In the genomic region with DNA sequence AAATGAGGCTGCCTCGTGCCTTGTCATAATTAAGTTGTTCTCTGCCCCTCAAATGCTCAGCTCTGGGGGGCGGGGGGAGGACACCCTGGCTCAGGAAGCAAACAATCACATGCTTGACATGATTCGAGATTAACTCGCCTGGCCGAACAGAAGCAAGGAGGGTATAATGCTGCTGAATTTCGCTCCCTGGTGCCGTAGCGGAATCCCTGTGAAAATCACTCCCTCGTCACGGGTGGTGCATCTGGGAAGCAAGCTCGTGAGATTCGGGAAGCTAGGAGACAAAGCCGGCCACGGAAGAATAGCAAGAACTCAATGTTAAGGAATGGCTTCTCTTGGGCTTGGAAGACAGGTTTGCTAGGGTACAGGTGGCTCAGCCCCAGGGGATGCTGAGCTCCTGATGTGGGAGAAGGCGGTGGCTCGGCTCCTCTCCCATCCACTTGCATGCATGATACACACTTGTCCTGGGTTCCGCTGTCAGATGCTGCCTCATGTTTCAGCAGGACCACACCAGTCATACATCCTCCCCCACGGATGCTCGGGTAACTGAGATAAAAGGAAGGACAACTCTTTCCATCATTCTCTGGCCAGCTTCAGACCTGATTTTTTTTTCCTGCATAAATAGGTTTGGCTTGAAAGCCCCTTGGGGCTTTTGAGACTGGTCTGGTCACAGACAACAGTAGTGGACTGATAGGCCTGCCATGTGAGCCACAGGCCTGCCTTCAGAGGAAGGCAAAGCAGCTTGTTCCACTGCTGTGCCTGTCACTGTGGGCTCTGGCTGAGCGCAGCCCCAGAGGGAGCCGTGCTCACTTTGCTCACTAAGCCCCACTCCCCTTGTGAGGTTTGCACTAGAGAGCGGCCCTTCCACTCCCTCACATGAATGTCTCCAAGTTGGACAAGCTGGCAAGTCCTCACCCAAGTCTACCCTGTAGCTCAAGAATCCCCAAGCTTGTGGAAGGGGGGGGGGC, we compare ENCODE assay signal across 13 mouse cellular contexts.
A peak's percentile ranks its signal among the peaks of the same experiment; 100 is the strongest.
DNase-seq lines count a peak whose midpoint lies in the region; ATAC-seq lines count a peak whose summit lies in the region.
"Had no signal": no experiment of that assay in that cellular context is flagged by ENCODE, and none has a peak within 500 bp of the region (broad histone marks: within the 10 kb centered on the region; RNA-seq: fewer than 3 reads in every experiment).

No protein-coding gene starts in this region.

- 0 out of 2 replicates have a peak overlapping the region, but pooled peaks have one; percentile 15 for H3K9ac ChIP-seq in hindbrain, embryonic 16.5 days (ENCODE audit: low read depth, low read length)
- H3K9ac ChIP-seq: limb, embryonic 15.5 days had no signal

- H3K27ac ChIP-seq in hindbrain, embryonic 16.5 days (ENCODE audit: low read depth, low read length) = no peak overlapping the region; the same call in 1 of the 2 replicates
- H3K27ac ChIP-seq: limb, embryonic 15.5 days had no signal

- ATAC-seq in hindbrain, embryonic 16.5 days = peak; percentile 41
- ATAC-seq in erythroblast, adult 5-6 weeks (replicated peaks; ENCODE audit: low FRiP score, poor library complexity, severe bottlenecking) = no peak

- peak; percentile 28 for DNase-seq in cerebellum, adult 9-10 months
- no peak for DNase-seq in cerebellum, adult 9-11 months
- peak; percentile 36 for DNase-seq in testis, postnatal 10 days (ENCODE audit: low spot score)
- DNase-seq in testis, postnatal 14 days (ENCODE audit: low spot score) = no peak
- no peak for DNase-seq in gastrocnemius, postnatal 14 days
- DNase-seq in left cerebral cortex, adult 9 months (ENCODE audit: low spot score in 2 of 2) = no peak
- DNase-seq: gastrocnemius, postnatal 36 days; heart, postnatal 36 days; lung, postnatal 36 days; thymus, postnatal 36 days had no signal

- WGBS in hindbrain, embryonic 16.5 days = 37% methylated on average over 22 of the region's 22 CpGs

- H3K4me3 ChIP-seq in hindbrain, embryonic 16.5 days (ENCODE audit: low read length) = no peak overlapping the region
- H3K4me3 ChIP-seq: limb, embryonic 15.5 days had no signal

- H3K27me3 ChIP-seq in hindbrain, embryonic 16.5 days (replicated peaks; ENCODE audit: control insufficient read depth, insufficient read depth, low read length) = no peaks in the 10 kb centered on the region
- H3K27me3 ChIP-seq: limb, embryonic 15.5 days had no signal

- no peaks in the 10 kb centered on the region for H3K9me3 ChIP-seq in hindbrain, embryonic 16.5 days (ENCODE audit: control insufficient read depth, low read length)
- H3K9me3 ChIP-seq: limb, embryonic 15.5 days had no signal

- intact Hi-C loops in gastrocnemius, postnatal 14 days (cut with DNase I; ENCODE audit: low total_unique reads) = loop anchor here (5.0 to 10.0 kb wide), 3 partner anchors 279 to 659 kb away; no protein-coding TSS in a partner anchor

- H3K4me1 ChIP-seq in hindbrain, embryonic 16.5 days (ENCODE audit: control insufficient read depth, insufficient read depth, low read depth, low read length) = peaks cover 11% of the 10 kb centered on the region

- no peaks in the 10 kb centered on the region for H3K36me3 ChIP-seq in hindbrain, embryonic 16.5 days (ENCODE audit: control insufficient read depth, insufficient read depth, low read length)
- H3K36me3 ChIP-seq: limb, embryonic 15.5 days had no signal

- H3K4me2 ChIP-seq in hindbrain, embryonic 16.5 days (ENCODE audit: low read length) = peak overlapping the region; percentile 41
- H3K4me2 ChIP-seq: limb, embryonic 15.5 days had no signal

Comparison
In these comparisons a context has a peak if more than half of its experiments do, and no peak if none do; other contexts are left out.
1. DNase-seq: peak in cerebellum, adult 9-10 months (single experiment) and testis, postnatal 10 days (single experiment); none in cerebellum, adult 9-11 months (single experiment), testis, postnatal 14 days (single experiment), gastrocnemius, postnatal 14 days (single experiment) and left cerebral cortex, adult 9 months (0 of 2).